Mouse (Mus musculus) ES-CJ7 (cell line): ENCODE data around the gene Sez6.

Experiments
- DNase-seq: peaks from one replicate; pipeline ENCODE4 v3.0.0; 2011; ENCODE audit warnings: low read depth, low spot score

Sez6 gene

GRCm38 (mm10) chr11:77981609-77982440 lies 51.2 kb downstream of the Sez6 start:
- DNase-seq = peak; percentile 100

- DNase-seq = peak; percentile 100
Observed at GRCm38 (mm10) chr11:77982441-77982905, 51.9 kb downstream of the Sez6 start, which contains the start of gene Phf12. TSS of gene Phf12 (plus strand) at chr11:77982754.

- DNase-seq = peak; percentile 40
Observed at GRCm38 (mm10) chr11:77983191-77983936, 52.8 kb downstream of the Sez6 start.

- DNase-seq = peak; percentile 57
Observed at GRCm38 (mm10) chr11:77983937-77984835, 53.6 kb downstream of the Sez6 start.

- DNase-seq = peak; percentile 79
Observed at GRCm38 (mm10) chr11:77984836-77985231, 54.2 kb downstream of the Sez6 start.

GRCm38 (mm10) chr11:77985541-77986065 lies 55.0 kb downstream of the Sez6 start:
- DNase-seq = no peak

GRCm38 (mm10) chr11:77989071-77989690 lies 58.6 kb downstream of the Sez6 start:
- no peak for DNase-seq

GRCm38 (mm10) chr11:77995556-77995955 lies 65.0 kb downstream of the Sez6 start:
- no peak for DNase-seq

GRCm38 (mm10) chr11:78006446-78006845 lies 75.8 kb downstream of the Sez6 start:
- no peak for DNase-seq

- DNase-seq = peak; percentile 82
Observed at GRCm38 (mm10) chr11:78019676-78020075, 89.1 kb downstream of the Sez6 start.

GRCm38 (mm10) chr11:78023607-78024006 lies 93.0 kb downstream of the Sez6 start:
- peak; percentile 62 for DNase-seq
